ENCODE assay signal across 8 mouse cellular contexts in the genomic region with DNA sequence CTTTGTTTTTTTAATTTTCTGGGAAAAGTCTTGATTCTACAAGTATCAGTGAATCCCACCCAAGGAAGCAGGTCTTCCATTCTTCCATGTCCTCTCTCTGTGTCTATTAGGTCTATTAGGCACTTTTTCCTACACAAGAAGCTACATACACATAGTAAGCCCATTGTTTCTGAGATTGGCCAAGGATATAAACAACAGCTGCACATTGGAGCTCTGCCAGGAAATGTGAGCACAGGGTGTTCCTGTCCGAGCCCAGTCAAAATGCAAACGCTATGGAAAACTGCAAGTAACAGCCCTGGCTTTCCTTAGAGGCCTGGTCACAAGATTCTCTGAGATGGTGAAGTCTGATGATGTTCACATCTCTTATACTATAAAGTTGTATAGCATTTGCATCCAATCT. TPM values are rescaled to one million over a fixed set of nuclear protein-coding genes. Genes with fewer than 3 reads are reported as not detected.
DNase-seq lines count a peak whose midpoint lies in the region; ATAC-seq lines count a peak whose summit lies in the region.

No protein-coding gene starts in this region.

- no peak overlapping the region for H3K9ac ChIP-seq in limb, embryonic 12.5 days (replicated peaks)
- no peak overlapping the region for H3K9ac ChIP-seq in neural tube, embryonic 15.5 days (replicated peaks)

- H3K27me3 ChIP-seq in limb, embryonic 12.5 days: no peaks in the 10 kb centered on the region
- no peaks in the 10 kb centered on the region for H3K27me3 ChIP-seq in limb, embryonic 10.5 days (ENCODE audit: low read depth, poor library complexity, severe bottlenecking)
- no peaks in the 10 kb centered on the region for H3K27me3 ChIP-seq in neural tube, embryonic 15.5 days (replicated peaks)

- no peaks in the 10 kb centered on the region for H3K9me3 ChIP-seq in limb, embryonic 12.5 days
- no peaks in the 10 kb centered on the region for H3K9me3 ChIP-seq in limb, embryonic 10.5 days (replicated peaks)
- H3K9me3 ChIP-seq in neural tube, embryonic 15.5 days (replicated peaks): no peaks in the 10 kb centered on the region

- DNase-seq in limb, embryonic 10.5 days (ENCODE audit: low spot score): no peak
- peak; percentile 50 for DNase-seq in gastrocnemius, postnatal 10 days
- DNase-seq in kidney, postnatal 36 days: peak; percentile 40 to 60
- peak; percentile 85 for DNase-seq in lung, postnatal 25 days (ENCODE audit: low spot score)
- DNase-seq in thymus, postnatal 0 days (ENCODE audit: low spot score): no peak

- H3K36me3 ChIP-seq in limb, embryonic 12.5 days: no peaks in the 10 kb centered on the region
- H3K36me3 ChIP-seq in limb, embryonic 10.5 days: no peaks in the 10 kb centered on the region
- H3K36me3 ChIP-seq in neural tube, embryonic 15.5 days: no peaks in the 10 kb centered on the region

- peaks cover 17% of the 10 kb centered on the region for H3K4me1 ChIP-seq in limb, embryonic 12.5 days (replicated peaks)
- H3K4me1 ChIP-seq in limb, embryonic 10.5 days: no peaks in the 10 kb centered on the region
- peaks cover 6% of the 10 kb centered on the region; the same call in 1 of the 2 replicates for H3K4me1 ChIP-seq in neural tube, embryonic 15.5 days

- H3K4me2 ChIP-seq in limb, embryonic 12.5 days: no peak overlapping the region
- no peak overlapping the region for H3K4me2 ChIP-seq in neural tube, embryonic 15.5 days

- 51% methylated on average over 2 of the region's 2 CpGs for WGBS in limb, embryonic 12.5 days
- 81% methylated on average over 2 of the region's 2 CpGs for WGBS in limb, embryonic 10.5 days
- WGBS in neural tube, embryonic 15.5 days: 47% methylated on average over 2 of the region's 2 CpGs

- H3K4me3 ChIP-seq in limb, embryonic 12.5 days (replicated peaks): no peak overlapping the region
- no peak overlapping the region for H3K4me3 ChIP-seq in limb, embryonic 10.5 days
- H3K4me3 ChIP-seq in neural tube, embryonic 15.5 days (replicated peaks): no peak overlapping the region

- ATAC-seq in limb, embryonic 12.5 days (ENCODE audit: insufficient number of reproducible peaks, insufficient read depth, low FRiP score, low TSS enrichment, low read depth): no peak
- ATAC-seq in neural tube, embryonic 15.5 days (ENCODE audit: low FRiP score): no peak
- no peak for ATAC-seq in erythroblast, adult 5-6 weeks (replicated peaks; ENCODE audit: low FRiP score, poor library complexity, severe bottlenecking)

- H3K27ac ChIP-seq in limb, embryonic 12.5 days: peak overlapping the region; percentile 41; the same call in 1 of the 2 replicates
- no peak overlapping the region for H3K27ac ChIP-seq in limb, embryonic 10.5 days
- H3K27ac ChIP-seq in neural tube, embryonic 15.5 days (replicated peaks): no peak overlapping the region

RNA-seq across cellular contexts. Expression of gene Lbr, which starts 49.3 kb away (rescaled TPM):
- 140 and 142 TPM in 2 replicates for polyA plus RNA-seq in limb, embryonic 12.5 days (2016; fragmentation: Nextera tagmentation; extraction: Ambion mirVana)
- 163 and 166 TPM in 2 replicates for polyA plus RNA-seq in limb, embryonic 10.5 days (2016; fragmentation: Nextera tagmentation; extraction: Ambion mirVana)
- 10 to 100 TPM; 34.4 to 40.9 TPM for total RNA-seq in gastrocnemius, postnatal 10 days (2021)
- polyA plus RNA-seq in neural tube, embryonic 15.5 days (2015; fragmentation: Nextera tagmentation; extraction: Ambion mirVana): 22.5 and 52.3 TPM in 2 replicates
- 352 and 361 TPM in 2 replicates for polyA plus RNA-seq in thymus, postnatal 0 days (2015; fragmentation: Nextera tagmentation; extraction: Ambion mirVana)
- total RNA-seq in erythroblast, adult 5-6 weeks (2015; ENCODE audit: low replicate concordance): 197 and 222 TPM in 2 replicates
- total RNA-seq in erythroblast, adult 5-6 weeks (2017; ENCODE audit: low replicate concordance): 204 and 248 TPM in 2 replicates

Comparison
In these comparisons a context has a peak if more than half of its experiments do, and no peak if none do; other contexts are left out.
1. DNase-seq: peak in gastrocnemius, postnatal 10 days (single experiment), kidney, postnatal 36 days (2 of 2) and lung, postnatal 25 days (single experiment); none in limb, embryonic 10.5 days (single experiment) and thymus, postnatal 0 days (single experiment).